Mouse (Mus musculus): ENCODE data around the gene Tmem94. TPM values are rescaled to one million over a fixed set of nuclear protein-coding genes. Genes with fewer than 3 reads are reported as not detected.

Gene Tmem94
- total and polyA plus RNA-seq, 2 experiments from 2014 or later, result 14.9 to 19.3 TPM

DNA sequence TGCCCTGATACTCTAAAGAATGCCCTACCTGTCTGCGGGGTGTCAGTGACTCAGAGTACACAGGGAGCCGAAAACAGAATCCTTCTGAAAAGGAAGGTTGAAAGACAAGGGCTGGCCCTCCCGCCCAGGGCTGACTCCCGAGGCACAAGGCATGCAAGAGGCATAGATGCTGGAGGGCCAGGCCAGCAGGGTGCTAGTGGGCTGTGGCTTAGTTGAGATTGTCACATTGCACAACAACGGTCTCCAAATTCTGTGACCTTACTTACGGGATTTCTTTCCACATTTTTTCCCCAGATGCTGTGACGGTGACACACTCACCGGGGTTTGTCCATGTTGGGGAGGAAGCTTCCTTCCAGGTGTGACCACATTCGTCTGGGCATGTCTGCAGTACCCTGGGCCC is 11.7 kb downstream of the Tmem94 start:
- Histone ChIP-seq H3K9me3 (ENCODE audit: low read length) (no peaks in the 10 kb centered on the region), H3K4me1 (ENCODE audit: insufficient read depth) (peaks cover 14% of the 10 kb centered on the region), H3K4me3 (ENCODE audit: low read depth, low read length) (no peak overlapping the region), H3K27ac (ENCODE audit: low read depth, low read length) (no peak overlapping the region), H3K27me3 (ENCODE audit: insufficient read depth, low read length) (no peaks in the 10 kb centered on the region), H3K9ac (no peak overlapping the region), H3K36me3 (ENCODE audit: insufficient read depth) (no peaks in the 10 kb centered on the region; the same call in 1 of the 2 replicates), H3K4me2 (ENCODE audit: low read depth) (no peak overlapping the region)
- ATAC-seq (no peak), DNase-seq (no peak)
- TF ChIP-seq CTCF (IDR thresholded peaks at IDR 0.05; ENCODE audit: low read depth), result no peak
- WGBS, result 60% methylated on average over 9 of the region's 9 CpGs

- 84% methylated on average over 17 of the region's 17 CpGs for whole genome bisulfite sequencing
- H3K27ac ChIP-seq (ENCODE audit: low read depth, low read length), result no peak overlapping the region
- no peak overlapping the region for H3K4me2 ChIP-seq (ENCODE audit: low read depth)
- no peaks in the 10 kb centered on the region for H3K9me3 ChIP-seq (ENCODE audit: low read length)
- TF ChIP-seq CTCF (IDR thresholded peaks at IDR 0.05; ENCODE audit: low read depth), result no peak
- H3K36me3 ChIP-seq (ENCODE audit: insufficient read depth), result no peaks in the 10 kb centered on the region; the same call in 1 of the 2 replicates
- DNase-seq, result no peak
- H3K27me3 ChIP-seq (ENCODE audit: insufficient read depth, low read length), result no peaks in the 10 kb centered on the region
- no peak for ATAC-seq
- no peak overlapping the region for H3K4me3 ChIP-seq (ENCODE audit: low read depth, low read length)
- no peak overlapping the region for H3K9ac ChIP-seq
- peaks cover 14% of the 10 kb centered on the region for H3K4me1 ChIP-seq (ENCODE audit: insufficient read depth)
Observed at GRCm38 (mm10) chr11:115777487-115778335, 12.5 kb downstream of the Tmem94 start.

GRCm38 (mm10) chr11:115779038-115779571 is 13.9 kb downstream of the Tmem94 start:
- H3K4me1 ChIP-seq (ENCODE audit: insufficient read depth), result peaks cover 14% of the 10 kb centered on the region
- 12% methylated on average over 9 of the region's 9 CpGs for whole genome bisulfite sequencing

GRCm38 (mm10) chr11:115780141-115781070 is 15.2 kb downstream of the Tmem94 start:
- H3K9ac ChIP-seq, result no peak overlapping the region; the same call in 1 of the 2 replicates

More at GRCm38 (mm10) chr11:115779038-115779571, 13.9 kb downstream of the Tmem94 start:
- Histone ChIP-seq H3K36me3 (ENCODE audit: insufficient read depth) (no peaks in the 10 kb centered on the region; the same call in 1 of the 2 replicates), H3K9me3 (ENCODE audit: low read length) (no peaks in the 10 kb centered on the region), H3K9ac (no peak overlapping the region), H3K4me2 (ENCODE audit: low read depth) (no peak overlapping the region), H3K27ac (ENCODE audit: low read depth, low read length) (peak overlapping the region; percentile 35; the same call in 1 of the 2 replicates), H3K4me3 (ENCODE audit: low read depth, low read length) (no peak overlapping the region), H3K27me3 (ENCODE audit: insufficient read depth, low read length) (no peaks in the 10 kb centered on the region)
- DNase-seq, result peak; percentile 50
- peak; percentile 82 for ATAC-seq
- TF ChIP-seq CTCF (IDR thresholded peaks at IDR 0.05; ENCODE audit: low read depth), result no peak

GRCm38 (mm10) chr11:115786473-115786872 is 21.2 kb downstream of the Tmem94 start:
- whole genome bisulfite sequencing, result 66% methylated on average over 6 of the region's 6 CpGs
- H3K9ac ChIP-seq, result no peak overlapping the region
- H3K4me3 ChIP-seq (ENCODE audit: low read depth, low read length), result no peak overlapping the region
- H3K4me2 ChIP-seq (ENCODE audit: low read depth), result no peak overlapping the region
- no peaks in the 10 kb centered on the region for H3K9me3 ChIP-seq (ENCODE audit: low read length)
- ATAC-seq (no peak), DNase-seq (no peak)
- no peak overlapping the region for H3K27ac ChIP-seq (ENCODE audit: low read depth, low read length)
- no peak for TF ChIP-seq CTCF (IDR thresholded peaks at IDR 0.05; ENCODE audit: low read depth)
- H3K36me3 ChIP-seq (ENCODE audit: insufficient read depth), result peaks cover 27% of the 10 kb centered on the region
- no peaks in the 10 kb centered on the region for H3K27me3 ChIP-seq (ENCODE audit: insufficient read depth, low read length)
- H3K4me1 ChIP-seq (ENCODE audit: insufficient read depth), result no peaks in the 10 kb centered on the region

More at GRCm38 (mm10) chr11:115780141-115781070, 15.2 kb downstream of the Tmem94 start:
- H3K4me2 ChIP-seq (ENCODE audit: low read depth), result peak overlapping the region; percentile 39
- 8% methylated on average over 20 of the region's 20 CpGs for WGBS
- no peak for TF ChIP-seq CTCF (IDR thresholded peaks at IDR 0.05; ENCODE audit: low read depth)
- peaks cover 14% of the 10 kb centered on the region for H3K4me1 ChIP-seq (ENCODE audit: insufficient read depth)
- no peaks in the 10 kb centered on the region for H3K9me3 ChIP-seq (ENCODE audit: low read length)
- ATAC-seq, result peak; percentile 84
- peak; percentile 76 for DNase-seq
- H3K36me3 ChIP-seq (ENCODE audit: insufficient read depth), result no peaks in the 10 kb centered on the region; the same call in 1 of the 2 replicates
- peak overlapping the region; percentile 77 for H3K27ac ChIP-seq (ENCODE audit: low read depth, low read length)
- H3K4me3 ChIP-seq (ENCODE audit: low read depth, low read length), result no peak overlapping the region
- H3K27me3 ChIP-seq (ENCODE audit: insufficient read depth, low read length), result no peaks in the 10 kb centered on the region

- Histone ChIP-seq H3K4me2 (ENCODE audit: low read depth) (no peak overlapping the region), H3K36me3 (ENCODE audit: insufficient read depth) (peaks cover 60% of the 10 kb centered on the region), H3K9ac (no peak overlapping the region), H3K27ac (ENCODE audit: low read depth, low read length) (no peak overlapping the region), H3K9me3 (ENCODE audit: low read length) (no peaks in the 10 kb centered on the region), H3K4me3 (ENCODE audit: low read depth, low read length) (no peak overlapping the region), H3K4me1 (ENCODE audit: insufficient read depth) (no peaks in the 10 kb centered on the region), H3K27me3 (ENCODE audit: insufficient read depth, low read length) (no peaks in the 10 kb centered on the region)
- no peak for TF ChIP-seq CTCF (IDR thresholded peaks at IDR 0.05; ENCODE audit: low read depth)
- 82% methylated on average over 7 of the region's 7 CpGs for WGBS
- DNase-seq (no peak), ATAC-seq (no peak)
Observed at GRCm38 (mm10) chr11:115789787-115790186, 24.6 kb downstream of the Tmem94 start.
